Mouse (Mus musculus) heart, adult 18-20 months (tissue): ENCODE measurements around the gene Zxdb. TPM values are rescaled to one million over a fixed set of nuclear protein-coding genes. Genes with fewer than 3 reads are reported as not detected.
"Not testable (repeated sequence)": the region's sequence is repeated elsewhere in the genome, so short reads cannot be mapped to it uniquely, and the experiment has no call there.

Experiments used
- DNase-seq, 2 experiments: peaks; one replicate each; pipeline ENCODE4 v3.0.0; 2021 to 2022; ENCODE audit warnings: mixed read lengths in 1 of 2
- long read RNA-seq, 2 experiments: library from polyadenylated mRNA; stranded (forward); transcript quantifications; one replicate each; pipeline ENCODE4 v2.0.0; 2021
- total RNA-seq, 2 experiments: library from RNA; stranded (reverse); gene quantifications; 2 replicates each; pipeline ENCODE4 v1.2.3; 2021

Zxdb gene
- 1 to 10 TPM; 4.7 TPM for total RNA-seq
- long read RNA-seq, experiment 1, full-length matches to known transcripts = 1 of 1 reads
- long read RNA-seq, experiment 1, partial matches to known transcripts = 0 of 1 reads
- long read RNA-seq, experiment 1, other reads (novel, unspliced or antisense) = 0 of 1 reads
- long read RNA-seq, experiment 2, full-length matches to known transcripts = 1 of 1 reads
- long read RNA-seq, experiment 2, partial matches to known transcripts = 0 of 1 reads
- long read RNA-seq, experiment 2, other reads (novel, unspliced or antisense) = 0 of 1 reads

GRCm38 (mm10) chrX:94724192-94724971, at the start of gene Zxdb:
Gene Zxdb (plus strand): TSS chrX:94724569.
- not testable (repeated sequence) for DNase-seq

- peak; percentile 2 to 20 for DNase-seq
These were observed 49.4 kb upstream of the Zxdb start for GRCm38 (mm10) chrX:94674977-94675376.

GRCm38 (mm10) chrX:94681581-94681980, 42.8 kb upstream of the Zxdb start:
- not testable (repeated sequence) for DNase-seq

- DNase-seq = peak in 1 of 2 experiments; percentile 15
These were observed 34.8 kb upstream of the Zxdb start for GRCm38 (mm10) chrX:94689593-94689992.

- not testable (repeated sequence) for DNase-seq
These were observed 17.7 kb upstream of the Zxdb start for GRCm38 (mm10) chrX:94706676-94707075.

GRCm38 (mm10) chrX:94709752-94710151, 14.6 kb upstream of the Zxdb start:
- DNase-seq = not testable (repeated sequence)

GRCm38 (mm10) chrX:94724972-94725569, 702 bp downstream of the Zxdb start:
- peak; percentile 4 for DNase-seq

- not testable (repeated sequence) for DNase-seq
These were observed 1.3 kb downstream of the Zxdb start for GRCm38 (mm10) chrX:94725627-94726083.

GRCm38 (mm10) chrX:94731596-94731995, 7.2 kb downstream of the Zxdb start:
- no peak for DNase-seq

GRCm38 (mm10) chrX:94753733-94754132, 29.4 kb downstream of the Zxdb start:
- DNase-seq = no peak

GRCm38 (mm10) chrX:94759959-94760358, 35.6 kb downstream of the Zxdb start:
- DNase-seq = no peak

GRCm38 (mm10) chrX:94773876-94774275, 49.5 kb downstream of the Zxdb start:
- no peak for DNase-seq

Other genes with a start within 250 kb of the Zxdb start
- 100 to 1,000 TPM in 1 of 2 experiments, 10 to 100 TPM in 1; 99.6 to 103 TPM for gene Maged1, start 182.4 kb upstream of the Zxdb start, total RNA-seq
- under 1 TPM; 0.46 to 0.69 TPM for gene Gspt2, start 88.5 kb upstream of the Zxdb start, total RNA-seq